Mouse (Mus musculus) kidney, embryonic 15.5 days (tissue): ENCODE results near the gene Fadd. TPM values are rescaled to one million over a fixed set of nuclear protein-coding genes. Genes with fewer than 3 reads are reported as not detected.

Experiments
- ATAC-seq: fragments of 200-750 bp; cut with Nextera tagmentation; replicated peaks from 2 replicates; pipeline ENCODE4 v1.8.0; 2017; ENCODE audit warnings: moderate TSS enrichment; ENCODE audit not compliant: low FRiP score
- H3K27ac ChIP-seq: fragments of 300-500 bp; sonication (generic); 2 replicates; pipeline ENCODE4 v1.5.1; 2015; ENCODE audit warnings: mild to moderate bottlenecking, inconsistent platforms
- H3K27me3 ChIP-seq: fragments of 300-500 bp; sonication (generic); 2 replicates; pipeline ENCODE4 v1.6.1; 2015; ENCODE audit warnings: inconsistent platforms
- H3K36me3 ChIP-seq: fragments of 300-500 bp; sonication (generic); 2 replicates; pipeline ENCODE4 v1.6.1; 2015; ENCODE audit warnings: inconsistent platforms
- H3K4me1 ChIP-seq: fragments of 300-500 bp; sonication (generic); 2 replicates; pipeline ENCODE4 v1.6.1; 2015; ENCODE audit warnings: inconsistent platforms
- H3K4me2 ChIP-seq: fragments of 300-500 bp; sonication (generic); 2 replicates; pipeline ENCODE4 v1.6.1; 2015; ENCODE audit warnings: moderate library complexity, mild to moderate bottlenecking, inconsistent platforms
- H3K4me3 ChIP-seq: fragments of 300-500 bp; sonication (generic); replicated peaks from 2 replicates; pipeline ENCODE4 v1.5.1; 2015; ENCODE audit warnings: mild to moderate bottlenecking, inconsistent platforms
- H3K9ac ChIP-seq: fragments of 300-500 bp; sonication (generic); 2 replicates; pipeline ENCODE4 v1.6.1; 2015; ENCODE audit warnings: mild to moderate bottlenecking, inconsistent platforms
- H3K9me3 ChIP-seq: fragments of 300-500 bp; sonication (generic); replicated peaks from 2 replicates; pipeline ENCODE4 v1.6.1; 2016; ENCODE audit warnings: inconsistent platforms
- whole genome bisulfite sequencing: fragments of 180-500 bp; shearing (Covaris S2); methylation state at CpG from one replicate; pipeline ENCODE4 v1.1.7; 2015; ENCODE audit warnings: mixed read lengths; 5-methylcytosine and 5-hydroxymethylcytosine counted together
- polyA plus RNA-seq: library from polyadenylated mRNA; unstranded; fragments of >200 nt; fragmentation: Nextera tagmentation; extraction: Ambion mirVana; gene quantifications from 2 replicates; pipeline ENCODE4 v1.2.1, GENCODE M21; 2015

Fadd gene
- polyA plus RNA-seq, result 12.7 and 13.7 TPM in 2 replicates

DNA sequence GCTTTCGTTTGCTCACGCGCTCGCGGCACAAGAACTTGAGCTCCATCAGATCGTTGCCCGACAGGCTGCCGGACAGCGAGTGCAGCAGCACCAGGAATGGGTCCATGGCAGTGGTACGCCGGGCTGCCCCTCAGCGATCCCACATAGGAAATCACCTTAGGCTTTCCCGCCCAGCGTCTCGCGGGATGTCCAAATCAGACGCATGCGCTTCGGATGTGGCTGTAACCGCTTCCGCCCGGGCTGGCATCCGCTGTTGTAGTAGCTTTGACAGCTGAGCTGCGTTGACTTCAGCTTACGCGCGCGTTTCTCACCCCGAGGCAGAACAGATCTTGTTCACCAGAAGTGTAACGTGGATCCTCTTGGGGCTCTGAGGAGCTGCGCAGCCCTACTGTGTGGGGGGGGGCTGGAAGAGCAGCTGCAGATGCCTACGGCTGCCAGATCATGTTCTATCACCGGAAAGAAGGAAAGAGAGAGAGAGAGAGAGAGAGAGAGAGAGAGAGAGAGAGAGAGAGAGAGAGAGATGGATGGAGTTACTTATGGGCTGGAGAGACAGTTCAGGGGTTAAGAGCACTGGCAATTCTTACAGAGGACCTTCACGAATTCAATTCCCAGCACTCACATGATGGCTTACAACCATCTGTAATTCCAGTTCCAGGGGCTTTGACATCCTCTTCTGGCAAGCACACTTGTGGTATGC is at the start of gene Fadd:
Fadd (minus strand) TSS at position 180 of the 697 bp plus-strand sequence.
- peaks cover 26% of the 10 kb centered on the region for H3K36me3 ChIP-seq
- H3K27ac ChIP-seq, result peak within 1 kb of the TSS; percentile 97
- H3K9ac ChIP-seq, result peak within 1 kb of the TSS; percentile 70
- peak within 1 kb of the TSS; percentile 63 for H3K4me3 ChIP-seq
- H3K4me2 ChIP-seq, result peak within 1 kb of the TSS; percentile 74
- no peaks in the 10 kb centered on the region for H3K9me3 ChIP-seq
- under 1% methylated on average over 34 of the region's 34 CpGs for WGBS
- H3K27me3 ChIP-seq, result 0 out of 2 replicates have a peak, but pooled peaks cover 4% of the 10 kb centered on the region
- ATAC-seq, result peak; percentile 87
- peaks cover 21% of the 10 kb centered on the region for H3K4me1 ChIP-seq

DNA sequence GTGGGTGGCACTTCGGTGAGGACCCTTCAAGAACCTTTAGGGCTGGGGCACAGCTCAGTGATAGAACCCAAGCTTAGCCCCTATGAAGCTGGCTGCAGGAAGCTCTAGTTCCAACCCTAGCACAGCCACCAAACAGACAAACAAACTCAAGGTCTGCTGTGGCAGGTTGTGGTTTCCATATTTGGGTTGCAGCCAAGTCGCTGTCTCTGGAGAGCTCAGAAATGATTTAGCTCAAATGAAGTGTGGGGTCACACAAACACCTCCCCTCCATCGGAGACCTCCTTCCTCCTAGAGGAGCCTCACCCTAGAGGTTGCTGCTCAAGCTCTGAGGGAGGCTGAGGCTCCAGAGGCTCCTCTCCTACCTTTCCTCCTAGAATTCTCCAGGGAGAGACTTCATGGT is 48.4 kb upstream of the Fadd start:
- H3K27me3 ChIP-seq, result no peaks in the 10 kb centered on the region
- WGBS, result 60% methylated on average over 3 of the region's 3 CpGs
- peaks cover 20% of the 10 kb centered on the region for H3K36me3 ChIP-seq
- H3K9ac ChIP-seq, result no peak overlapping the region
- H3K4me1 ChIP-seq, result peaks cover 30% of the 10 kb centered on the region
- H3K4me2 ChIP-seq, result no peak overlapping the region
- H3K27ac ChIP-seq, result no peak overlapping the region
- no peaks in the 10 kb centered on the region for H3K9me3 ChIP-seq
- H3K4me3 ChIP-seq, result no peak overlapping the region
- ATAC-seq, result no peak

DNA sequence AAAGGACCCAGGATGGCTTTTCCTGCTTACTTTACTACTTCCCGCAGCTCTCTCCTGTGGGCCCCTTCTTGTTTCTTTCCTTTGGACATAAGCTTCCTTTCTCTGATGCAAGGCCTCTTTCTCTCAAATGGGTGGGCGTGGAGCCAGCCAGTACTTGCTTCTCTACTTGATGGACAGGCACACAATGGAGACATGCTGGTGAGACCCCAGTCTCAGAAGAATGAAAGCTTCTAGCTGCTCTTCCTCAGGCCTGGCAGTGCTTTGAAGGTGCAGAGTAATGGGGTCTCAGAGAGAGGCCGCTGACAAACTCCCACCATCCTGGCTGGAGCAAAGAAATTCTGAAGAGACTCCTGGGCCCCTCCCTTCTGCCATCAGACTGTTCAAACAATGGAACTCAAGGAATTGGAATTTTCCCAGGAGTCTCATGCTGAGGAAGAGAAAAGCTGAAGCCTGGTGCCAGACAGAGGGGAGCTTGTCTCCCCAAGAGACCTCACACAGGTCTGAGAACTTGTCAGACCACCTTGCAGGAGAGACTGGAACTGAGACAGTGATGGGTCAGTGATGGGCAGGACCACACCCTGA is 46.2 kb upstream of the Fadd start:
- no peaks in the 10 kb centered on the region for H3K27me3 ChIP-seq
- no peak for ATAC-seq
- peaks cover 13% of the 10 kb centered on the region; the same call in 1 of the 2 replicates for H3K4me1 ChIP-seq
- 34% methylated on average over 3 of the region's 3 CpGs for WGBS
- no peak overlapping the region for H3K4me3 ChIP-seq
- H3K9ac ChIP-seq, result no peak overlapping the region
- H3K27ac ChIP-seq, result no peak overlapping the region; the same call in 1 of the 2 replicates
- H3K4me2 ChIP-seq, result no peak overlapping the region
- no peaks in the 10 kb centered on the region for H3K9me3 ChIP-seq
- peaks cover 16% of the 10 kb centered on the region for H3K36me3 ChIP-seq

DNA sequence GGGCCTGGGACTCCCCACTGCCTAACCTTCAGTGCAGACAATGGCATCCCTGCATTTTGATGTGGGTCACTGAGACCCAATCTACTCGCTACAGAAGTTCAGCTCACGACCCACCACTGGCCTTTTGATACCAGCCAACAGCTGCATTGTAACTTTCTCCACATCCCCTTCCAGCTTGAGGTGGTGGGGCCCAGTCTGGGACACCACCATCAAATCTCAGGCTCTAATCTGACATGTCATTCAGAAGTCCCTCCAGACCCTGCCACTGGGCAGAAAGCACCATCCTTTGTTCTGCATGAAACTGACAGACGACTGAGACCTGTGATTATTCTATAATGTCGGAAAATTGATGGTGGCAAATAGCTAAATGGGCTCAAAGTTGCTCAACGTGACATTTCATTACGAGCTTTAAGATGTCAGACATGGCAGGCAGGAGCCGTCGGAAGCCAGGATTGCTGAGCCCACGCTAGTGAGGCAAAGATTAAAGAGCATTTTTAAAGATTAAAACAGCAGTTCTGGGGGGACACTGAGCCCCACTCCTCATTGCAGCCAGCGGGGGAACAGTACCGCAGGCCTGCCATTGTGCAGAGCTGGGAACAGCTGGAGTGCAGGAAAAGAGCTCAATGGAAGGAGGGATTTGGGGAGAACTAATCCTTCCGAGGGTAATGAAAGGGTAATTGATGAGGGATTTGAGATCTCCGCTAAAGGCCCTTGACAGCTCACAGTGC is 45.5 kb upstream of the Fadd start:
- H3K9ac ChIP-seq, result no peak overlapping the region
- no peak overlapping the region for H3K4me2 ChIP-seq
- H3K4me1 ChIP-seq, result peaks cover 13% of the 10 kb centered on the region; the same call in 1 of the 2 replicates
- H3K9me3 ChIP-seq, result no peaks in the 10 kb centered on the region
- no peak for ATAC-seq
- 55% methylated on average over 13 of the region's 13 CpGs for WGBS
- no peaks in the 10 kb centered on the region for H3K27me3 ChIP-seq
- no peak overlapping the region for H3K4me3 ChIP-seq
- H3K36me3 ChIP-seq, result peaks cover 13% of the 10 kb centered on the region
- no peak overlapping the region; the same call in 1 of the 2 replicates for H3K27ac ChIP-seq

DNA sequence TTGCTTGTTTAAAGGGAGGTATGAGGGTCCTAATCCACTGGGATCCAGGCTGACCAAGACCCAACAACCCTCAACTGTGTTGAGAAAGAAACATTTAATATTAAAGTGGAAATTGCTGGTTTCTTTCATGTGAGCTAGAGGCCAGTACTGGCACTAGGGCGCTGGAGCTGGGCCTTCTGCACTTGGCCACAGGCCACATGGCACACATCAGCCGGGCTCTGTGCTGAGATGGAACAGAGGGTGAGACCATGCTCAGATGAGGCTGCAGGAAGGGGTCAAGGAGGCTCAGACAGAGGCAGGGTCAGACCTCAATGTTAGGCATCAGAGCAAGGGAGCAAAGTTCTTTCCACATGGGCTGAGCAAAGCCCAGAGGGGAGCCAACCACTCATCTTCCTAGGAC is 43.8 kb upstream of the Fadd start:
- Histone ChIP-seq H3K4me3 (no peak overlapping the region), H3K4me1 (peaks cover 16% of the 10 kb centered on the region; the same call in 1 of the 2 replicates), H3K9me3 (no peaks in the 10 kb centered on the region), H3K9ac (no peak overlapping the region), H3K27ac (no peak overlapping the region), H3K27me3 (no peaks in the 10 kb centered on the region), H3K36me3 (peaks cover 21% of the 10 kb centered on the region), H3K4me2 (no peak overlapping the region)
- 95% methylated on average over 2 of the region's 2 CpGs for WGBS
- ATAC-seq, result no peak

- no peak overlapping the region for H3K4me2 ChIP-seq
- H3K36me3 ChIP-seq, result peaks cover 15% of the 10 kb centered on the region
- H3K9ac ChIP-seq, result no peak overlapping the region
- H3K27me3 ChIP-seq, result no peaks in the 10 kb centered on the region
- no peak overlapping the region for H3K27ac ChIP-seq
- no peak overlapping the region for H3K4me3 ChIP-seq
- no peaks in the 10 kb centered on the region for H3K9me3 ChIP-seq
- 72% methylated on average over 22 of the region's 22 CpGs for WGBS
- H3K4me1 ChIP-seq, result peaks cover 3% of the 10 kb centered on the region; the same call in 1 of the 2 replicates
- ATAC-seq, result no peak
These were observed 38.7 kb upstream of the Fadd start for GRCm38 (mm10) chr7:144620721-144621681.

- peaks cover 3% of the 10 kb centered on the region; the same call in 1 of the 2 replicates for H3K4me1 ChIP-seq
- no peak overlapping the region for H3K4me2 ChIP-seq
- no peak for ATAC-seq
- no peak overlapping the region for H3K27ac ChIP-seq
- no peak overlapping the region for H3K9ac ChIP-seq
- H3K4me3 ChIP-seq, result no peak overlapping the region
- peaks cover 17% of the 10 kb centered on the region for H3K36me3 ChIP-seq
- no peaks in the 10 kb centered on the region for H3K9me3 ChIP-seq
- no peaks in the 10 kb centered on the region for H3K27me3 ChIP-seq
These were observed 38.1 kb upstream of the Fadd start for GRCm38 (mm10) chr7:144620315-144620714.

GRCm38 (mm10) chr7:144615343-144615742 is 33.1 kb upstream of the Fadd start:
- peaks cover 8% of the 10 kb centered on the region; the same call in 1 of the 2 replicates for H3K36me3 ChIP-seq
- H3K27me3 ChIP-seq, result no peaks in the 10 kb centered on the region
- H3K4me1 ChIP-seq, result peaks cover 10% of the 10 kb centered on the region; the same call in 1 of the 2 replicates
- no peak overlapping the region for H3K4me2 ChIP-seq
- 66% methylated on average over 6 of the region's 6 CpGs for WGBS
- ATAC-seq, result no peak
- H3K4me3 ChIP-seq, result no peak overlapping the region
- no peak overlapping the region for H3K27ac ChIP-seq
- H3K9me3 ChIP-seq, result no peaks in the 10 kb centered on the region
- H3K9ac ChIP-seq, result no peak overlapping the region

- H3K9ac ChIP-seq, result no peak overlapping the region
- H3K27me3 ChIP-seq, result no peaks in the 10 kb centered on the region
- no peak overlapping the region for H3K27ac ChIP-seq
- no peaks in the 10 kb centered on the region for H3K9me3 ChIP-seq
- ATAC-seq, result no peak
- 84% methylated on average over 4 of the region's 4 CpGs for WGBS
- H3K4me1 ChIP-seq, result peaks cover 10% of the 10 kb centered on the region; the same call in 1 of the 2 replicates
- no peak overlapping the region for H3K4me3 ChIP-seq
- peaks cover 12% of the 10 kb centered on the region; the same call in 1 of the 2 replicates for H3K36me3 ChIP-seq
- H3K4me2 ChIP-seq, result no peak overlapping the region
These were observed 30.6 kb upstream of the Fadd start for GRCm38 (mm10) chr7:144612829-144613228.

DNA sequence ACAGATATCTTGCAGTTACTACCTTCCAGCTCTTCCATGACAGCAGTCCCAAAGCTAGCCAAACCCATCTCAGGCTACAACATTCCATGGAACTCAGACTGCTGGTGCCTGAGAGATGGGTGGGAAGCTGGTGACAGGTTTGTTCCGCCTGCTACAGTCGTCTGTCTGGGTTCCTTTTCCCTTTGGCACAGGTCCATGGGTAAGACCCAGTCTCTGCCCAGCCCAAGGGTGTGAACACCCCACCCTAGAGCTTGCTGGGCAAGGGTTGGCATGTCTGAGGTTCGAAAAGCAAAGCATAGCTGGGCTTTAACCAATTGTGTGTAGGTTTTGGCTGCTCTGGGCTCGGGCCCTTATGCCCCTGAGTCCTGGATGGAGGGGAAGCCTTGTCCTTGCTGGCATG is 30.1 kb upstream of the Fadd start:
- H3K4me1 ChIP-seq, result peaks cover 10% of the 10 kb centered on the region; the same call in 1 of the 2 replicates
- no peak overlapping the region for H3K27ac ChIP-seq
- peaks cover 12% of the 10 kb centered on the region; the same call in 1 of the 2 replicates for H3K36me3 ChIP-seq
- no peak overlapping the region for H3K9ac ChIP-seq
- H3K4me3 ChIP-seq, result no peak overlapping the region
- H3K9me3 ChIP-seq, result no peaks in the 10 kb centered on the region
- WGBS, result 79% methylated on average over 4 of the region's 4 CpGs
- H3K27me3 ChIP-seq, result no peaks in the 10 kb centered on the region
- H3K4me2 ChIP-seq, result no peak overlapping the region
- ATAC-seq, result no peak

GRCm38 (mm10) chr7:144611595-144611994 is 29.3 kb upstream of the Fadd start:
- no peaks in the 10 kb centered on the region for H3K9me3 ChIP-seq
- H3K27ac ChIP-seq, result no peak overlapping the region
- no peak for ATAC-seq
- WGBS, result 82% methylated on average over 16 of the region's 16 CpGs
- peaks cover 19% of the 10 kb centered on the region; the same call in 1 of the 2 replicates for H3K36me3 ChIP-seq
- H3K4me2 ChIP-seq, result no peak overlapping the region
- H3K4me1 ChIP-seq, result peaks cover 16% of the 10 kb centered on the region; the same call in 1 of the 2 replicates
- H3K9ac ChIP-seq, result no peak overlapping the region
- no peak overlapping the region for H3K4me3 ChIP-seq
- H3K27me3 ChIP-seq, result no peaks in the 10 kb centered on the region
